Mouse (Mus musculus) spleen, adult 2 months (tissue): ENCODE results near the gene Thrap3. TPM values are rescaled to one million over a fixed set of nuclear protein-coding genes. Genes with fewer than 3 reads are reported as not detected.
"Not testable (repeated sequence)": the region's sequence is repeated elsewhere in the genome, so short reads cannot be mapped to it uniquely, and the experiment has no call there.

Source experiments
- DNase-seq, 2 experiments: peaks; one replicate each; pipeline versions ENCODE4 v3.0.0 to v3.0.0-alpha.2; 2012 to 2021; ENCODE audit warnings: low spot score in 2 of 2, low read depth in 1 of 2
- H3K27ac ChIP-seq: fragments of 200-500 bp; 2 replicates; pipeline ENCODE4 v1.5.1; 2012; ENCODE audit warnings: low read length, inconsistent platforms; ENCODE audit not compliant: insufficient read depth
- H3K27me3 ChIP-seq: fragments of 200-500 bp; 2 replicates; pipeline ENCODE4 v1.6.1; 2012; ENCODE audit warnings: mild to moderate bottlenecking, moderate library complexity, low read length, inconsistent platforms; ENCODE audit not compliant: control insufficient read depth, insufficient read depth
- H3K36me3 ChIP-seq: fragments of 200-500 bp; 2 replicates; pipeline ENCODE4 v1.6.1; 2012; ENCODE audit warnings: mild to moderate bottlenecking, low read length, inconsistent platforms; ENCODE audit not compliant: control insufficient read depth, insufficient read depth
- H3K4me1 ChIP-seq: fragments of 200-500 bp; 2 replicates; pipeline ENCODE4 v1.6.1; 2011; ENCODE audit warnings: inconsistent platforms; ENCODE audit not compliant: control insufficient read depth, insufficient read depth, insufficient read length
- H3K4me3 ChIP-seq: fragments of 200-500 bp; 2 replicates; pipeline ENCODE4 v1.5.1; 2011; ENCODE audit warnings: mild to moderate bottlenecking, inconsistent platforms; ENCODE audit not compliant: insufficient read depth, insufficient read length; ENCODE audit errors: extremely low read depth
- CTCF ChIP-seq: fragments of 200-500 bp; IDR thresholded peaks from 2 replicates; pipeline ENCODE4 v1.5.1; 2011; ENCODE audit warnings: mild to moderate bottlenecking, inconsistent platforms; ENCODE audit not compliant: insufficient read depth, insufficient read length, insufficient replicate concordance; ENCODE audit errors: extremely low read depth
- POLR2A ChIP-seq: fragments of 200-500 bp; IDR thresholded peaks from 2 replicates; pipeline ENCODE4 v1.6.1; 2011; ENCODE audit warnings: low read depth, low read length, inconsistent platforms
- WGBS: fragments of 180-500 bp; shearing (Covaris S2); methylation state at CpG from one replicate; pipeline ENCODE4 v1.1.7; 2018; 5-methylcytosine and 5-hydroxymethylcytosine counted together
- polyA plus RNA-seq: library from polyadenylated mRNA; depleted of rRNA; stranded (reverse); fragments of >200 nt; gene quantifications from 2 replicates; pipeline ENCODE4 v1.2.3, GENCODE M21; 2012

Gene Thrap3
- polyA plus RNA-seq, 1 experiment: 53.0 TPM

DNA sequence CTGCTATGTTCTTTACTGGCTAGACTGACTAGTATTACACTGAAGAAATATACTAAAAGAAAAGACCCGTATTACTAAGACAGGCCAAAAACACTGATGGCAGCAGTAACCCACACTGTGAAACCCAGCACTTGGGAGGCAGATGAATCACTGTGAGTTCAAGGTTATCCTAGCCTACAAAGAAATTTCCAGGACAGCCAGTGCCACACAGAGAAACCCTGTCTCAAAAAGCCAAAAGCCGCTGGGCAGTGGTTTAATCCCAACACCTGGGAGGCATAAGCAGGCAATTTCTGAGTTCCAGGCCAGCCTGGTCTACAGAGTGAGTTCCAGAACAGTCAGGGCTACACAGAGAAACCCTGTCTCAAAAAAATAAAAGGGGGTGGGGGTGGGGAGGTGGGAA, 11.9 kb downstream of the Thrap3 start:
- no peak overlapping the region for H3K4me3 ChIP-seq
- H3K4me1 ChIP-seq: no peaks in the 10 kb centered on the region
- H3K27me3 ChIP-seq: no peaks in the 10 kb centered on the region
- no peak overlapping the region for H3K27ac ChIP-seq
- DNase-seq: no peak
- no peak for TF ChIP-seq CTCF
- no peak for TF ChIP-seq POLR2A
- 92% methylated on average over 2 of the region's 2 CpGs for WGBS
- H3K36me3 ChIP-seq: peaks cover 20% of the 10 kb centered on the region

GRCm38 (mm10) chr4:126187096-126187495, 15.5 kb downstream of the Thrap3 start:
- WGBS: 95% methylated on average over 3 of the region's 3 CpGs
- H3K27me3 ChIP-seq: no peaks in the 10 kb centered on the region
- H3K36me3 ChIP-seq: peaks cover 12% of the 10 kb centered on the region
- H3K4me3 ChIP-seq: no peak overlapping the region
- TF ChIP-seq POLR2A (no peak), CTCF (no peak)
- no peak for DNase-seq
- H3K4me1 ChIP-seq: no peaks in the 10 kb centered on the region
- H3K27ac ChIP-seq: no peak overlapping the region

- Histone ChIP-seq H3K27ac (no peak overlapping the region), H3K36me3 (peaks cover 15% of the 10 kb centered on the region), H3K27me3 (no peaks in the 10 kb centered on the region), H3K4me3 (no peak overlapping the region), H3K4me1 (no peaks in the 10 kb centered on the region)
- 93% methylated on average over 5 of the region's 5 CpGs for WGBS
- DNase-seq: no peak
- TF ChIP-seq POLR2A: no peak
- no peak for TF ChIP-seq CTCF
These were observed 19.5 kb downstream of the Thrap3 start for GRCm38 (mm10) chr4:126183034-126183433.

- peaks cover 27% of the 10 kb centered on the region for H3K36me3 ChIP-seq
- no peak overlapping the region for H3K4me3 ChIP-seq
- peak in 1 of 2 experiments; percentile 43 for DNase-seq
- H3K27ac ChIP-seq: no peak overlapping the region
- no peaks in the 10 kb centered on the region for H3K27me3 ChIP-seq
- 66% methylated on average over 7 of the region's 7 CpGs for WGBS
- TF ChIP-seq POLR2A: no peak
- TF ChIP-seq CTCF: peak; percentile 71; the same call in 1 of the 2 replicates
- no peaks in the 10 kb centered on the region for H3K4me1 ChIP-seq
These were observed 21.2 kb downstream of the Thrap3 start for GRCm38 (mm10) chr4:126181170-126181957.

DNA sequence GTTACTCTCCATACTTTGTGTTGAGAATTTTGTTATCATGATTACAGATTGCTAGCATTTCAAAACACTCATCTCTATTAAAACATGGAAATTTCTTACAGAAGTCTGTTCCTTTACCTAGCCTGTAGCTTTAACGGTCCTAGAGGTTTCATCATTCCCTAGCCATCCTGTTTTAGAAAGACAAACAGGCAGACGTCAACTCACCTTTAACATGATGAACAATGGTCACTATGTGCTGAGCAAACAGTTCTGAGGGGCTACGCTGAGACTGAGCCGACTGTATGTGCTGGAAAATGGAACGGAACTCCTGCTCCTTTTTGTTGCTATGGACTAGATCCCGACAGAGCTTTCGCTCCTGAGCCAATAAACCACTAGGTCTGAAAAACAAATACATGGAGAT, 26.6 kb downstream of the Thrap3 start:
- DNase-seq, H3K4me3 ChIP-seq, H3K27ac ChIP-seq, H3K27me3 ChIP-seq, H3K4me1 ChIP-seq: not testable (repeated sequence)
- 94% methylated on average over 7 of the region's 7 CpGs for WGBS
- peaks cover 49% of the 10 kb centered on the region for H3K36me3 ChIP-seq

DNA sequence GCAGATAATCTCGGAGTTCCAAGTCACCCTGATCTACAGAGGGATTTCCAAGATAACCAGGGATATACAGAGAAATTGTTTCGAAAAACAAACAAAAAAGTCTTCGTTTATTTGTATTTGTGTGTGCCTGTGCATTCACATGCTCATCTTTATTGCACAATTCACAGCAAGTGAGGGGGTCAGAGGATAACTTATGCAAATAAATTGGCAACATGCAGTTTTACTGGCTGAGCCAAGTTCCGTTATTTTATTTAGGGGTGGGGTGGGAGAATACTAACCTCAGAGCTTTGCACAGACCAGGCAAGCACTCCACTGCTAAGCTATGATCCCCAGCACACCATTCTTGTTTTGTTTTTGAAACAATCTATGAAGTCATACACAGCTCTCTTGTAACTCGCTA, 28.8 kb downstream of the Thrap3 start:
- H3K4me1 ChIP-seq: no peaks in the 10 kb centered on the region
- H3K4me3 ChIP-seq: no peak overlapping the region
- H3K27ac ChIP-seq: no peak overlapping the region
- 98% methylated on average over 5 of the region's 5 CpGs for WGBS
- TF ChIP-seq POLR2A: no peak
- no peak for TF ChIP-seq CTCF
- H3K36me3 ChIP-seq: peaks cover 52% of the 10 kb centered on the region
- no peaks in the 10 kb centered on the region for H3K27me3 ChIP-seq
- DNase-seq: no peak

GRCm38 (mm10) chr4:126170737-126171136, 31.8 kb downstream of the Thrap3 start:
- not testable (repeated sequence) for H3K4me3 ChIP-seq, H3K27me3 ChIP-seq, H3K27ac ChIP-seq, DNase-seq, H3K4me1 ChIP-seq
- 98% methylated on average over 5 of the region's 5 CpGs for WGBS
- H3K36me3 ChIP-seq: peaks cover 58% of the 10 kb centered on the region
